Mouse (Mus musculus): Measurements from ENCODE around the gene Slc4a4. TPM values are rescaled to one million over a fixed set of nuclear protein-coding genes. Genes with fewer than 3 reads are reported as not detected.

Slc4a4 gene
- polyA plus RNA-seq, 1 experiment = 0.04 TPM

DNA sequence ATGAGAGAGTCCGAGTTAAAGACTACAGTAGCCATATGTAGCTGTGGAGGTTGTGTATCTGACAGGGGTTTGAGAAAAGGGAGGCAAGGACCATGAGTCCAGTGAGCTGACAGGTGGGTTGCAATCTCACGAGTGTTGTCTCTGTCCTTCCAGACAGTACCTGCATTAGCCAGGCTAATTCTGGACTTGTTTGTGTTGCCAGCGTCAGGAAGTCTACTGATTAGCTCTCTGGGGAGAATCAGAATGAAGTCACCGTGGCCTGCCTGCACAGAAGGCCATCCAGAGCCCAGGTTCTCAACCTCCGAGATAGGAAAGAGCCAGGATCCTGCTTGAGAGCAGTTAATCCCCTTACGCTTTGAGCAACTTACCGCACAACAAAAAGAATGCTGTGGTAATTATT, 18.2 kb downstream of the Slc4a4 start:
- Histone ChIP-seq H3K79me2 (ENCODE audit: control insufficient read depth, insufficient read depth) (no peaks in the 10 kb centered on the region), H3K4me2 (ENCODE audit: low read depth) (no peak overlapping the region), H3K36me3 (ENCODE audit: control insufficient read depth, insufficient read depth) (no peaks in the 10 kb centered on the region), H3ac (ENCODE audit: control insufficient read depth, insufficient read length) (no peak overlapping the region), H3K27me3 (ENCODE audit: control insufficient read depth, insufficient read depth, insufficient read length) (no peaks in the 10 kb centered on the region), H3K4me3 (no peak overlapping the region)
- TF ChIP-seq E2F4 (IDR thresholded peaks at IDR 0.05; ENCODE audit: insufficient read depth) (no peak), TCF3 (IDR thresholded peaks at IDR 0.05; ENCODE audit: insufficient read length, low read depth) (no peak), SRF (IDR thresholded peaks at IDR 0.05; ENCODE audit: control insufficient read depth, insufficient read length, low read depth) (no peak), POLR2A (IDR thresholded peaks at IDR 0.05; ENCODE audit: insufficient read length, low read depth) (no peak), POLR2AphosphoS2 (IDR thresholded peaks at IDR 0.05; ENCODE audit: insufficient read length, low read depth) (no peak), USF1 (IDR thresholded peaks at IDR 0.05; ENCODE audit: low read depth) (no peak), TCF12 (IDR thresholded peaks at IDR 0.05; ENCODE audit: insufficient read depth, poor library complexity, severe bottlenecking) (no peak), REST (IDR thresholded peaks at IDR 0.05; ENCODE audit: insufficient read depth, insufficient read length) (no peak), MYOD1 (IDR thresholded peaks at IDR 0.05; ENCODE audit: control insufficient read depth in 1 of 3, insufficient read length in 2 of 3, low read depth in 2 of 3) (no peak), MAX (IDR thresholded peaks at IDR 0.05; ENCODE audit: low read depth) (no peak)

DNA sequence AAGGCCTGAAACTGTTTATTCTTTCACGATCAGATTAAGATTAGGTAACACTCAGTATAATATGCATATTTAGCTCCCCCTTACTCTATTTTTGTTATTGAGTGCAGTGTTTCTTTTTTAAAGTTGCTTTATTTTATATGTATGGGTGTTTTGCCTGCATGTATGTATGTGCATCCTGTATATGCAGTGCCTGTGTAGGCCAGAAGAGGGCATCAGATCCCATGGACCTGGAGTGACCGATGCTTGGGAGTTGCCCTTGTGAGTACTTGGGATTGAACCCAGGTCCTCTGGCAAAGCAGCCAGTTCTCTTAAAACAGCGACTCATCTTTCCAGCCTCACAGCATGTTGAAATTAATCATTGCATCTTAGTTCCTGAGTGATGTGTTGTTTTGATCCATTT, 21.0 kb downstream of the Slc4a4 start:
- no peak overlapping the region for H3K4me3 ChIP-seq
- H3K4me2 ChIP-seq (ENCODE audit: low read depth) = no peak overlapping the region
- H3K27me3 ChIP-seq (ENCODE audit: control insufficient read depth, insufficient read depth, insufficient read length) = no peaks in the 10 kb centered on the region
- H3K79me2 ChIP-seq (ENCODE audit: control insufficient read depth, insufficient read depth) = no peaks in the 10 kb centered on the region
- no peaks in the 10 kb centered on the region for H3K36me3 ChIP-seq (ENCODE audit: control insufficient read depth, insufficient read depth)
- TF ChIP-seq MYOD1 (IDR thresholded peaks at IDR 0.05; ENCODE audit: control insufficient read depth in 1 of 3, insufficient read length in 2 of 3, low read depth in 2 of 3) (no peak), MAX (IDR thresholded peaks at IDR 0.05; ENCODE audit: low read depth) (no peak), POLR2A (IDR thresholded peaks at IDR 0.05; ENCODE audit: insufficient read length, low read depth) (no peak), REST (IDR thresholded peaks at IDR 0.05; ENCODE audit: insufficient read depth, insufficient read length) (no peak), E2F4 (IDR thresholded peaks at IDR 0.05; ENCODE audit: insufficient read depth) (no peak), CEBPB (IDR thresholded peaks at IDR 0.05; ENCODE audit: insufficient read depth, poor library complexity, severe bottlenecking) (no peak), TCF3 (IDR thresholded peaks at IDR 0.05; ENCODE audit: insufficient read length, low read depth) (no peak), MYOG (IDR thresholded peaks at IDR 0.05; ENCODE audit: control insufficient read depth in 1 of 3, insufficient read depth in 1 of 3, insufficient read length in 2 of 3, low read depth in 2 of 3) (no peak)
- no peak overlapping the region for H3ac ChIP-seq (ENCODE audit: control insufficient read depth, insufficient read length)

DNA sequence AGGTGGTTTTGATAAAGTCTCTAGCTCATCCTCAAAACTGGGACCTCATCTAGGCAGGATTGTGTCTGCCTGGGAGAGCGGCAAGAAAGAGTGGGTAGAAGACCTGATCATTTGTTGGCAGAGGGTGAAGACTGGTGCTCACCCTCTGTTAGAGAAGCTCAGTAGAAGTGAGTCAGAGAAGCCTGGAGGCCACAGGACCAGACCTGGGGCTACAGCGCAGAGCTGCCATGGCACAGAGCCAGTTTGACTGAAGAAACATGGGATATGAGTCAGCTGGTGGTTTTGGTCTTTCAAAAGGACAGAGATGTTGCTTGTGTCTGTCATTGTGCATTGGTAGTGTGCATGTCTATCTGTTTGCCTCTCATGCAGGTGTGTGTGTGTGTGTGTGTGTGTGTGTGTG, 26.0 kb downstream of the Slc4a4 start:
- no peaks in the 10 kb centered on the region for H3K36me3 ChIP-seq (ENCODE audit: control insufficient read depth, insufficient read depth)
- no peaks in the 10 kb centered on the region for H3K79me2 ChIP-seq (ENCODE audit: control insufficient read depth, insufficient read depth)
- no peak overlapping the region for H3ac ChIP-seq (ENCODE audit: control insufficient read depth, insufficient read length)
- H3K4me2 ChIP-seq (ENCODE audit: low read depth) = no peak overlapping the region
- H3K27me3 ChIP-seq (ENCODE audit: control insufficient read depth, insufficient read depth, insufficient read length) = no peaks in the 10 kb centered on the region
- H3K4me3 ChIP-seq = no peak overlapping the region
- TF ChIP-seq E2F4 (IDR thresholded peaks at IDR 0.05; ENCODE audit: insufficient read depth) (no peak), POLR2A (IDR thresholded peaks at IDR 0.05; ENCODE audit: insufficient read length, low read depth) (no peak), MAX (IDR thresholded peaks at IDR 0.05; ENCODE audit: low read depth) (no peak), CEBPB (IDR thresholded peaks at IDR 0.05; ENCODE audit: insufficient read depth, poor library complexity, severe bottlenecking) (no peak), REST (IDR thresholded peaks at IDR 0.05; ENCODE audit: insufficient read depth, insufficient read length) (no peak), USF1 (IDR thresholded peaks at IDR 0.05; ENCODE audit: low read depth) (no peak)

DNA sequence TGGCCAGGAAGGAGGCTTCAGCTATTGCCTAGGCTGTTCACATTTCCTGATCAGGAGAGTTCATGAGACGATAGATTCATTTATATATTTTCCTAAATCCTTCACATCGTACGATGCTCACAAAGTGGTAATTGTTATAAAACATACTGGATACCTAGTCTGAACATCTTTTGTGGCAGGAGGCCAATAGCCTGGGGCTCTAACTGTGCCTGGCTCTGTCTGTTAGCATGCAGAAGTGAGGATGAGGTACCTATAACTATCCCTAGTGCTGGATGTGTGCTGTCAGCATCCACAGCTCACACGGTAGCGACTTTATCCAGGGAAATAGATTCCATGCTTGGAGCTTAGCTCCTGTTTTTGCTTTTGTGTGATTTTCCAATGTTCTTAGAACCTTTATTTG, 28.5 kb downstream of the Slc4a4 start:
- H3K36me3 ChIP-seq (ENCODE audit: control insufficient read depth, insufficient read depth) = no peaks in the 10 kb centered on the region
- TF ChIP-seq MYOG (IDR thresholded peaks at IDR 0.05; ENCODE audit: control insufficient read depth in 1 of 3, insufficient read depth in 1 of 3, insufficient read length in 2 of 3, low read depth in 2 of 3) = no peak
- no peak overlapping the region for H3K4me2 ChIP-seq (ENCODE audit: low read depth)

DNA sequence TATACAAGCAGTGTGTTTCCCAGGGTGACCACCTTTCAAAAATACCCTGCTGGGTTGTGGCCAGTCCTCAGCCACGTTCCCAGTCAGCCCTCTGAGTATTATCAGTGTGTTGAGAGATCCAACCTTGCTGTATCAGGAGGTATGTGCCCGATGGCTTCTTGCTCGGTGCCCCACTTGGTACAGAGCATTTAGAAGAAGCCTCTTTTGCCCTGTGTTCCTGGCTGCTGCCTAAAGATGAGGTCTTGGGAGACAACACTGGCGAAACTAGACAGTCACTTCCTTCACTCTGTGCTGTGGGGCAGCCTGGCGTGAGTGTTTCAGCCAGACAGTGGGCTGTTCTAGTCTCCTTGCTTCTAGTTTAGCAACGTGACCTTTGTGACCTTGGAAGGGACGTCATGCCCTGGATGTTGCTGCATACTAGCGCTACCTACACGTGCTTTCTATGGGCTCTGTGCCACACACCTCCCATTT, 29.9 kb downstream of the Slc4a4 start:
- Histone ChIP-seq H3K79me2 (ENCODE audit: control insufficient read depth, insufficient read depth) (no peaks in the 10 kb centered on the region), H3K27me3 (ENCODE audit: control insufficient read depth, insufficient read depth, insufficient read length) (no peaks in the 10 kb centered on the region), H3K4me3 (no peak overlapping the region), H3K36me3 (ENCODE audit: control insufficient read depth, insufficient read depth) (no peaks in the 10 kb centered on the region), H3ac (ENCODE audit: control insufficient read depth, insufficient read length) (no peak overlapping the region), H3K4me2 (ENCODE audit: low read depth) (no peak overlapping the region)
- TF ChIP-seq USF1 (IDR thresholded peaks at IDR 0.05; ENCODE audit: low read depth) = no peak
- TF ChIP-seq CEBPB (IDR thresholded peaks at IDR 0.05; ENCODE audit: insufficient read depth, poor library complexity, severe bottlenecking) = no peak
- TF ChIP-seq REST (IDR thresholded peaks at IDR 0.05; ENCODE audit: insufficient read depth, insufficient read length) = no peak
- no peak for TF ChIP-seq POLR2A (IDR thresholded peaks at IDR 0.05; ENCODE audit: insufficient read length, low read depth)
- TF ChIP-seq POLR2AphosphoS2 (IDR thresholded peaks at IDR 0.05; ENCODE audit: insufficient read length, low read depth) = no peak

More for the DNA sequence above, 28.5 kb downstream of the Slc4a4 start:
- H3K79me2 ChIP-seq (ENCODE audit: control insufficient read depth, insufficient read depth) = no peaks in the 10 kb centered on the region
- H3K27me3 ChIP-seq (ENCODE audit: control insufficient read depth, insufficient read depth, insufficient read length) = no peaks in the 10 kb centered on the region
- no peak overlapping the region for H3K4me3 ChIP-seq
- H3ac ChIP-seq (ENCODE audit: control insufficient read depth, insufficient read length) = no peak overlapping the region

DNA sequence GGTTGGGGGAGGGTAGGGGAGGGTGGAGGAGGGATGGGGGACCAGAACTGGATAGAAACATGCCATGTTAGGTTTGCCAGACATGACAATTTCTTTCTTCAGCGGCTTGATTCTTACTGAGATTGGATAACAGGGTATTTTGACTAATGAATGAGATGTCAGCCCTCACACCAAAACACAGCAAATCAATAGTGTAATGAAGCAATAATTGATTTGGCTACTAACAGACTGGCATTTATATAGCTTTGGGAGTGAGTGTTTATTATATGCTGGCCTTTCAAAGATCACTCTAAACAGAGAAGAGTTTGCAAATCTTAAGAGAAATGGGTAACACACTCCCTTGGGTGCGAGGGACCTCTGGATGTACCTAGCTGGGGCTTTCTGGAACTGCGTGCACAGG, 30.6 kb downstream of the Slc4a4 start:
- Histone ChIP-seq H3K4me3 (no peak overlapping the region), H3K27me3 (ENCODE audit: control insufficient read depth, insufficient read depth, insufficient read length) (no peaks in the 10 kb centered on the region), H3ac (ENCODE audit: control insufficient read depth, insufficient read length) (no peak overlapping the region), H3K4me2 (ENCODE audit: low read depth) (no peak overlapping the region), H3K36me3 (ENCODE audit: control insufficient read depth, insufficient read depth) (no peaks in the 10 kb centered on the region), H3K79me2 (ENCODE audit: control insufficient read depth, insufficient read depth) (no peaks in the 10 kb centered on the region)
- no peak for TF ChIP-seq TCF3 (IDR thresholded peaks at IDR 0.05; ENCODE audit: insufficient read length, low read depth)
- TF ChIP-seq CEBPB (IDR thresholded peaks at IDR 0.05; ENCODE audit: insufficient read depth, poor library complexity, severe bottlenecking) = no peak
- TF ChIP-seq USF1 (IDR thresholded peaks at IDR 0.05; ENCODE audit: low read depth) = no peak
- TF ChIP-seq SRF (IDR thresholded peaks at IDR 0.05; ENCODE audit: control insufficient read depth, insufficient read length, low read depth) = no peak
